Comparison of ENCODE assay signal across 9 mouse cellular contexts in genomic region chr15:27925004-27925635, GRCm38 (mm10).
DNase-seq lines count a peak whose midpoint lies in the region; ATAC-seq lines count a peak whose summit lies in the region.
"Had no signal": no experiment of that assay in that cellular context is flagged by ENCODE, and none has a peak within 500 bp of the region (broad histone marks: within the 10 kb centered on the region; RNA-seq: fewer than 3 reads in every experiment).

No protein-coding gene starts in this region.

- H3K36me3 ChIP-seq in kidney, embryonic 15.5 days, result no peaks in the 10 kb centered on the region
- H3K36me3 ChIP-seq in forebrain, embryonic 14.5 days (ENCODE audit: control insufficient read depth, insufficient read depth, low read length), result no peaks in the 10 kb centered on the region
- no peaks in the 10 kb centered on the region for H3K36me3 ChIP-seq in midbrain, embryonic 15.5 days (replicated peaks)

- 0 out of 2 replicates have a peak, but pooled peaks have one; percentile 20 for ATAC-seq in kidney, embryonic 15.5 days (replicated peaks; ENCODE audit: low FRiP score)
- ATAC-seq in forebrain, embryonic 14.5 days, result no peak
- no peak for ATAC-seq in midbrain, embryonic 15.5 days (replicated peaks)

- no peak overlapping the region for H3K4me3 ChIP-seq in kidney, embryonic 15.5 days (replicated peaks)
- H3K4me3 ChIP-seq in forebrain, embryonic 14.5 days (ENCODE audit: low read depth, low read length), result no peak overlapping the region
- no peak overlapping the region for H3K4me3 ChIP-seq in midbrain, embryonic 15.5 days

- peak; percentile 55 for DNase-seq in cerebellum, adult 9-11 months
- no peak for DNase-seq in cerebellum, adult 11 months
- no peak for DNase-seq in kidney, adult 18-20 months
- DNase-seq in forebrain, embryonic 14.5 days (ENCODE audit: low spot score), result no peak
- no peak for DNase-seq in left cerebral cortex, adult 9 months (ENCODE audit: low spot score in 2 of 2)
- no peak for DNase-seq in lung, postnatal 14 days
- DNase-seq: kidney, postnatal 25 days had no signal

- peaks cover 73% of the 10 kb centered on the region for H3K4me1 ChIP-seq in kidney, embryonic 15.5 days
- H3K4me1 ChIP-seq in forebrain, embryonic 14.5 days (ENCODE audit: control insufficient read depth, insufficient read depth, low read length), result peaks cover 37% of the 10 kb centered on the region
- H3K4me1 ChIP-seq in midbrain, embryonic 15.5 days, result peaks cover 64% of the 10 kb centered on the region

- no peak overlapping the region for H3K4me2 ChIP-seq in kidney, embryonic 15.5 days
- H3K4me2 ChIP-seq in forebrain, embryonic 14.5 days (ENCODE audit: low read length), result no peak overlapping the region
- H3K4me2 ChIP-seq in midbrain, embryonic 15.5 days, result 0 out of 2 replicates have a peak overlapping the region, but pooled peaks have one; percentile 3

- H3K9me3 ChIP-seq in kidney, embryonic 15.5 days (replicated peaks), result no peaks in the 10 kb centered on the region
- H3K9me3 ChIP-seq in forebrain, embryonic 14.5 days (replicated peaks; ENCODE audit: control insufficient read depth, low read length), result no peaks in the 10 kb centered on the region
- no peaks in the 10 kb centered on the region for H3K9me3 ChIP-seq in midbrain, embryonic 15.5 days

- H3K27ac ChIP-seq in kidney, embryonic 15.5 days, result peak overlapping the region; percentile 48; the same call in 1 of the 2 replicates
- H3K27ac ChIP-seq in forebrain, embryonic 14.5 days (ENCODE audit: low read depth, low read length), result no peak overlapping the region
- H3K27ac ChIP-seq in midbrain, embryonic 15.5 days, result peak overlapping the region; percentile 16

- H3K9ac ChIP-seq in kidney, embryonic 15.5 days, result no peak overlapping the region
- H3K9ac ChIP-seq in forebrain, embryonic 14.5 days (ENCODE audit: low read length), result peak overlapping the region; percentile 21; the same call in 1 of the 2 replicates
- no peak overlapping the region for H3K9ac ChIP-seq in midbrain, embryonic 15.5 days

- H3K27me3 ChIP-seq in kidney, embryonic 15.5 days, result no peaks in the 10 kb centered on the region
- H3K27me3 ChIP-seq in forebrain, embryonic 14.5 days (replicated peaks; ENCODE audit: control insufficient read depth, insufficient read depth, low read length), result no peaks in the 10 kb centered on the region
- H3K27me3 ChIP-seq in midbrain, embryonic 15.5 days (replicated peaks), result no peaks in the 10 kb centered on the region

- WGBS in kidney, embryonic 15.5 days, result 25% methylated on average over 15 of the region's 15 CpGs
- WGBS in forebrain, embryonic 14.5 days, result 33% methylated on average over 15 of the region's 15 CpGs
- 17% methylated on average over 15 of the region's 15 CpGs for WGBS in midbrain, embryonic 15.5 days
